Mouse (Mus musculus) lung, embryonic 16.5 days (tissue): ENCODE measurements at regions not wholly inside any gene's neighbourhood (a gene's known extent, or its start where the extent isn't known, plus 50 kb on each side); places are given as distances from the start of the nearest gene placed in this dataset.

Source experiments
- ATAC-seq: fragments of 200-750 bp; cut with Nextera tagmentation; 2 replicates; pipeline ENCODE4 v1.8.0; 2017; ENCODE audit warnings: low read depth, mild to moderate bottlenecking, moderate library complexity
- H3K27ac ChIP-seq: fragments of 300-500 bp; sonication (generic); 2 replicates; pipeline ENCODE4 v1.5.1; 2014; ENCODE audit warnings: mild to moderate bottlenecking, control low read depth, low read length
- H3K27me3 ChIP-seq: fragments of 300-500 bp; sonication (generic); 2 replicates; pipeline ENCODE4 v1.6.1; 2014; ENCODE audit warnings: low read depth, low read length, mixed read lengths; ENCODE audit not compliant: control insufficient read depth, insufficient read depth
- H3K36me3 ChIP-seq: fragments of 300-500 bp; sonication (generic); 2 replicates; pipeline ENCODE4 v1.6.1; 2014; ENCODE audit warnings: low read length; ENCODE audit not compliant: control insufficient read depth, insufficient read depth
- H3K4me1 ChIP-seq: fragments of 300-500 bp; sonication (generic); replicated peaks from 2 replicates; pipeline ENCODE4 v1.6.1; 2014; ENCODE audit warnings: low read length, mixed read lengths; ENCODE audit not compliant: control insufficient read depth, insufficient read depth
- H3K4me2 ChIP-seq: fragments of 300-500 bp; sonication (generic); 2 replicates; pipeline ENCODE4 v1.6.1; 2014; ENCODE audit warnings: low read depth, low read length, control low read depth
- H3K4me3 ChIP-seq: fragments of 300-500 bp; sonication (generic); 2 replicates; pipeline ENCODE4 v1.5.1; 2014; ENCODE audit warnings: mild to moderate bottlenecking, low read length, control low read depth
- H3K9ac ChIP-seq: fragments of 300-500 bp; sonication (generic); 2 replicates; pipeline ENCODE4 v1.6.1; 2014; ENCODE audit warnings: low read length, control low read depth
- H3K9me3 ChIP-seq: fragments of 300-500 bp; sonication (generic); 2 replicates; pipeline ENCODE4 v1.6.1; 2016; ENCODE audit warnings: low read length; ENCODE audit not compliant: control insufficient read depth
- WGBS: fragments of 180-500 bp; shearing (Covaris S2); extraction: QIAGEN DNeasy Blood & Tissue Kit; methylation state at CpG from one replicate; pipeline ENCODE4 v1.1.7; 2014; 5-methylcytosine and 5-hydroxymethylcytosine counted together

DNA sequence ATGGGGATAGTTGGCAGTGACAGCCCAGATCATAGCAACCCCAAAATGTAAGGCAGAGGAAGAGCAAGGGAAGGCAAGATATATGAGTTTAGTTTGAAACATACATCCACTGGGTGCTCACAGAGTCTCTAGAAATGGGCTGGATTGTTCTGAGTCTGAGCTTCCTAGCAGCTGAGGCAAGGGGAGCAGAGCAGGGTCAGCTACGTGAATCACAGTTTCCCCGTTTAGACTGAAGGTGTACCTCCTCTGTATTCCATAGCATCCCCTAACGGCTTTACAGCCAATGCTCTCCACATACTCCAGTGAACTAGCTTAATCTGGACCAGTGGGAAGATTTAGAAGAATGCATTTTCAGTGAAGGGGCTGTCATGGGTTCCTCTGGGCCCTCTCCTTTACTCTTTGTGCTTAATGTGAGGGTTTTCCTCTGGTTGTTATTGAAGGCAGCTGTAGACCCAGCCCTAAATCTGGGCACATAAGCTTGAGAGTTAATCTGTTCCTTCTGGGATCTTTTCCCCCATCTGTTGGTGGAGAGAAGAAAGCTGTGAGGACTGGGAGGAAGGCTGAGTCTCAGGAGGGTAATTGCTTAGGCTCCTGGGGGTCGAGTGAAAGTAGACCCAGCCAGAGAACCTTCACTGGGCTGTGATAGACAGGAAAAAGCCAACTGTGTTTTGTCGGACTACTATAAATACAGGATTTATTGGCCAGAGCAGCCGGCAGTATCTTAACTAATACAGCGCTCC is 411.8 kb upstream of the Klhl29 start:
- ATAC-seq: no peak
- H3K9me3 ChIP-seq: no peaks in the 10 kb centered on the region
- 52% methylated on average over 7 of the region's 7 CpGs for WGBS

DNA sequence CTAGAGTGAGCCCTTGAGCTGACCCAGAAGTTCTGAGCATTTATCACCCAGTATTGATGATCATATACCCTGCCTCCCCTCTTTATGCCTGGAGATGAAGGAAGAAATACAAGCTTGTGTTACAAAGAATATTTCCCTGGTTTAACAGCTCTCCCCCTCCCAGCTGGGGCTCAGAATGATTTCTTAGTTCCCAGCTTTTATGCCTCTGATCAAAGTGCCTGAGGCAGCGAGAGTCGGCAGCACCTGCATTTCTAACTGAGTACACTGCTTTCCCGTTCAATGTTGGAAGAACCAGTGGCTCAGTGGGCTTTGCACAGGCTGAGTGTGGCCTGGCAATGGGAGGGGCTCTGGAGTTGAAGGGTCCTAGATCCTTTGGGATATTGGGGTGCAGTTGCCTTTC is 405.8 kb upstream of the Klhl29 start:
- no peak overlapping the region for H3K4me3 ChIP-seq
- H3K36me3 ChIP-seq: no peaks in the 10 kb centered on the region
- H3K9ac ChIP-seq: no peak overlapping the region
- no peaks in the 10 kb centered on the region for H3K4me1 ChIP-seq
- H3K9me3 ChIP-seq: no peaks in the 10 kb centered on the region
- no peak overlapping the region for H3K4me2 ChIP-seq
- no peaks in the 10 kb centered on the region for H3K27me3 ChIP-seq
- no peak overlapping the region for H3K27ac ChIP-seq
- no peak for ATAC-seq
- WGBS: 58% methylated on average over 3 of the region's 3 CpGs

More for the DNA sequence above, 411.8 kb upstream of the Klhl29 start:
- Histone ChIP-seq H3K4me1 (no peaks in the 10 kb centered on the region), H3K4me2 (no peak overlapping the region), H3K27ac (no peak overlapping the region), H3K4me3 (no peak overlapping the region), H3K36me3 (no peaks in the 10 kb centered on the region), H3K9ac (no peak overlapping the region), H3K27me3 (no peaks in the 10 kb centered on the region)

DNA sequence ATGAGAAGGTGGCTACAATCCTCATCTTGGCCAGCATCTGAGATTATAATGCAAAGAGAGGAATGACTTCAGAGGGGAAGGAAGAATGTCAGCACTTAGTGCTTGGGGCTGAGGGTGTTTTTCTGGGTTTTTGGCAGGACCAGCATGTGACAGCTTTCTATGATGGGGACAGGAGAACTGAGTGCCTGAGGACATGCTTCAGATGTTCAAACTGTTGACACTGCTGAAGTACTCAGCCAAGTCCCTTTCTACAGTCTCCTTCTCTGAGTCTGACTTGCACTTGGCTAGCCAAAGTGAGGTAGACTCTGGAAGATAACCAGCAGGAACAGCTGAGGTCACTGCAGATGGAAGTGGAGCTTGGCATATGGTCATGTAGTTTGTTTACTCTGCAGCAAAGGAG is 402.1 kb upstream of the Klhl29 start:
- no peak for ATAC-seq
- Histone ChIP-seq H3K9me3 (no peaks in the 10 kb centered on the region), H3K27me3 (no peaks in the 10 kb centered on the region), H3K36me3 (no peaks in the 10 kb centered on the region), H3K4me3 (no peak overlapping the region), H3K4me2 (no peak overlapping the region), H3K4me1 (no peaks in the 10 kb centered on the region), H3K27ac (no peak overlapping the region), H3K9ac (no peak overlapping the region)

DNA sequence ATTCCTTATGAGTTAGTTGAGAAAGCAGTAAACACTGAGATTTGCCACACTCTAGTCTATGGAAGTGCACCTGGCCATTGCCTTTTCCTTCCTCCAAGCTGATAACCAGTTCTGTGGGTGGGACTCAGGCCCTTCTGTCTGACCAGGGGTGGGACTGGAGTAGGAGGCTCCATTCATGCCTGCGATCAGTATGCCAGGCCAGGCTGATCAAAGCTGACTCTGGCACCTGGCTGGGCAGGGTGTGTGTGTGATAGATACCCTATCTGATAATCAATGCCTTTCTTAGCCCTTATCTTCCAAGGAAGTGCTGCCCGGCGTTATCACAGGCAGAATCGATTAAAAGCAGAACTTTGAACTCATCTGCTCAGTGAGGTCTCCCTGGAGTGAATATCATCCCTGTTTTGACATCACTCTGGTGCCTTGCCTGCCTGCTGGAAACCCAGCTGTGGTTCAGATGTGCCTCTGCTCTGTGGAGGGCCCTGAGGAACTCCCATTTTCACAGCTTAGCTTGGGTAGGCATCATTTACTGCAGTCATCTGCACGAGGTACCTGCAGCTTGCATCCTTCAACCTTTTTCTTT is 396.0 kb upstream of the Klhl29 start:
- H3K27ac ChIP-seq: no peak overlapping the region
- no peak overlapping the region for H3K9ac ChIP-seq
- H3K4me2 ChIP-seq: no peak overlapping the region
- 43% methylated on average over 5 of the region's 5 CpGs for WGBS
- no peaks in the 10 kb centered on the region for H3K4me1 ChIP-seq
- H3K36me3 ChIP-seq: no peaks in the 10 kb centered on the region
- H3K27me3 ChIP-seq: no peaks in the 10 kb centered on the region
- no peak for ATAC-seq
- H3K4me3 ChIP-seq: no peak overlapping the region
- H3K9me3 ChIP-seq: no peaks in the 10 kb centered on the region

DNA sequence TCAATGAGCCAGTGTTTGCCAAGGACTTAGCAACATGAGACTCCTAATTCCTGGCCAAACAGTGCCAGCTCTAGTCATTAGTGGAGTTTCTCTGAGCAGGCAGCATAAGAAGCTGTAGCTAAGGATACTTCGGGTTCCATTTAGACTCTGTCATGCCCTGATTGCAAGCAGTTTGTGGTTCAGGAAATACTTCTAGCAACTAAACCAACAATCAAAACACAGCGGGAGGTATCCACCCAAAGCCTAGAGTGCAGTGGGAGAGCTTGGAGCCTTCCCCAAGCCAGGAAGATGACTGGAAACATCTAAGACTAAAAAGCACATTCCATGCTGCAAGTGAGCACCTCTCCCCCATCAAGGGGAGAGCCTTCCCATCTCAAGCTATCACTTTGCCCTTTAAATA is 395.0 kb upstream of the Klhl29 start:
- 55% methylated on average over 2 of the region's 2 CpGs for WGBS
- no peaks in the 10 kb centered on the region for H3K9me3 ChIP-seq
- H3K27ac ChIP-seq: no peak overlapping the region
- H3K4me2 ChIP-seq: no peak overlapping the region
- H3K9ac ChIP-seq: no peak overlapping the region
- no peaks in the 10 kb centered on the region for H3K4me1 ChIP-seq
- no peaks in the 10 kb centered on the region for H3K36me3 ChIP-seq
- H3K4me3 ChIP-seq: no peak overlapping the region
- ATAC-seq: no peak
- H3K27me3 ChIP-seq: no peaks in the 10 kb centered on the region

DNA sequence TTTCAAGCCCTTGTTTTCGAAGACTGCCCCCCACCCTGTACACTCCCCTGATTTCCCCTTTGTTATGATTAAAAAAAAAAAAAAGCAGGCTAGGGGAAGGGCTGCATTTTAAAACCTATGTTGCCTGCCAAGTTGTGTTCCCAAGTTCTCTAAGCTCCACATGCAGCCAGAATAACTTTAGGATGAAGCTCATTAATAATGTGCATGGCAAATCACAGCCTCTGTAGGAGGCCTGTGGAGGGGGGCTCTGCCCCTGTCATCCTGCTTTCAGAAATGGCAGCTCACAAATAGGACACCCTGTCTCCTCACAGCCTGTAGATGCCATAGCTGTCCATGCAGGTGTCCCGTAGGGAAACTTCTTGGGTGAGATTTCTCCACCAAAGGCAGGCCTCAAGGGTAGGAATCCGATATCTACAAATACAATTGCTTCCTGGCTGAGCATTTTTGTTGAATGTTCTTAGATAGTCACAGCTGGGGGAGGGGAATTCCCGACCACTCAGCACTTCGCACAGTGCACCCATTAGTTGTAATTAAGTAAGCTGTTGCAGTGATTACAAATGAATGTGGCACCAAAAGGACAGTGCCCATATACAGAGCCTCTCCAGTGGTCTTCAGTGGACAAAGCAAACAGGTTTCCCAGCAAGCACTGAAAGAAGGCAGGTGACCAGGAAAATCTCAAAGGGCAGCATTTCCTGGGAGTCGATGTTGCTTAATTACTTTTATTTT is 389.1 kb upstream of the Klhl29 start:
- Histone ChIP-seq H3K36me3 (no peaks in the 10 kb centered on the region), H3K9me3 (no peaks in the 10 kb centered on the region), H3K27me3 (no peaks in the 10 kb centered on the region), H3K27ac (no peak overlapping the region), H3K4me1 (no peaks in the 10 kb centered on the region), H3K4me3 (no peak overlapping the region), H3K9ac (no peak overlapping the region), H3K4me2 (no peak overlapping the region)
- 36% methylated on average over 6 of the region's 6 CpGs for WGBS
- ATAC-seq: no peak

DNA sequence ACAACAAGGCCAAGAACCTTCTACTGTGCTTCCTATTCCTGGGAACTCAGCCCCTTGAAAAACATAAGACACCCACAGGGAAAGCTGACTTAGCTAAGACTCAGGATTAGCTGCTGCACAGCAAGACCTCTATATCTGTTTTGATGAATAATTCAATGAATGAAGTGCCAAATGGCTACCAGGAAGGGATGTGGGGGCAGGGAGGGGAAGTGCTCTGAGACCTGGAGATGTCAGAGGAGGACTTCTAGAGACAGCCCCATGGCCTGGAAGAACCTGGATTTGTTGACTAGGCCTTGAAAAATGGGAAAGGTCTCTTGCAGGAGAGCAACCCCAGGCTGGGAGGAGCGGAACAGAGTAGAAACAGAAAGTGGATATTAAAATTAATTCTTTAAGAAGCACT is 388.5 kb upstream of the Klhl29 start:
- Histone ChIP-seq H3K9ac (no peak overlapping the region), H3K4me1 (no peaks in the 10 kb centered on the region), H3K4me3 (no peak overlapping the region), H3K9me3 (no peaks in the 10 kb centered on the region), H3K4me2 (no peak overlapping the region), H3K27me3 (no peaks in the 10 kb centered on the region), H3K27ac (no peak overlapping the region), H3K36me3 (no peaks in the 10 kb centered on the region)
- no peak for ATAC-seq
- WGBS: 78% methylated on average over 1 of the region's 1 CpGs

DNA sequence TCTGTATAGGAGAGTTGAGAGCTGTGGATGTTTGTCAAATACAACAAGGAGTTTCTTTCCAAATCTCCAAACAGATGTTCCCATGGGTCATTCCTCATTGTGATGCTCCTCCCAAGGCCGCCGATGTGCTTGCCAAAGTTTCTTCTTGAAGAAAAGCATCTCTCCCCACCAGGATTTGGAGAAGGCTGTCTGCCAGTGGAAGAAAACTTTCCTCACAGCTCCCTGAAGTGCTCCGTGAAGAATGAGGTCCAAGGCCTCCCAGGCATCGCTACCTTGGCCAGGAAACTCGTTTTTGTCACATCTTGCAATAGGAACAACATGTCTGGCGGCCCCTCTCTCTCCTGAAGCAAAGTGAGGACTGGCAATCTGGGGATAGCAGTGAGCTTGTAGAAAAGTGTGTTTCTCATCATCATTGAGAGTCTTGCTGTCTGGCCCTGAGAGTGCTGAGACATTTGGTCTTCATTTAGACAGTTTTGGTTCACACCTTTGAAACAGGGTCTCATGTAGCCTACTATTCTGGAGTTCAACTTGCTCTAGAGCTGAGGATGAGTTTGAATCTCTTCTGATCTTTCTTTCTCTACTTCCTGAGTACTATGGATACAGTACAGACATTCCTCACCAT is 386.9 kb upstream of the Klhl29 start:
- no peak overlapping the region for H3K4me2 ChIP-seq
- H3K9ac ChIP-seq: no peak overlapping the region
- H3K27ac ChIP-seq: no peak overlapping the region
- no peaks in the 10 kb centered on the region for H3K4me1 ChIP-seq
- H3K27me3 ChIP-seq: no peaks in the 10 kb centered on the region
- no peak for ATAC-seq
- no peaks in the 10 kb centered on the region for H3K9me3 ChIP-seq
- WGBS: 63% methylated on average over 6 of the region's 6 CpGs
- H3K36me3 ChIP-seq: no peaks in the 10 kb centered on the region
- H3K4me3 ChIP-seq: no peak overlapping the region

DNA sequence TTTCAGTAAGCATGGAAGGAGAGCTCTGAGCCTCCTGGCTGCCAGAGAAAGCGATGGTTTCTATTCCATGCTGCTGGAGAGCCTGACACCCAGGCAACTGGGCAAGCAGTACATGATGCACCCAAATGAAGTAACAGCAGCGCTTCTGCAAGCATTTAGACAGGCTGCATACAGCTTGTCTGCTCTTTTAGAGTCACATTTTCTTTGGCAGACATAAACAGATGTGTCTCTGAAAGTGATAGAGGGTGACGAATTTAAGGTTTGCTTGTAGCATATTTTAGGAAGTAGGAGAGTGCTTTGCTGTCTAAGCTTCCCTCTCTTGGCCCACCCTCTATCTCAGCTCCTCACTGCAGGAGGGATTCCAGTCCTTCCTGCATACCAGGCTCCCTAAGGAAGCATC is 384.0 kb upstream of the Klhl29 start:
- H3K27me3 ChIP-seq: no peaks in the 10 kb centered on the region

More for the DNA sequence above, 384.0 kb upstream of the Klhl29 start:
- Histone ChIP-seq H3K4me1 (no peaks in the 10 kb centered on the region), H3K36me3 (no peaks in the 10 kb centered on the region), H3K9ac (no peak overlapping the region), H3K27ac (no peak overlapping the region), H3K9me3 (no peaks in the 10 kb centered on the region), H3K4me2 (no peak overlapping the region), H3K4me3 (no peak overlapping the region)
- ATAC-seq: no peak
- WGBS: 47% methylated on average over 3 of the region's 3 CpGs
